Mouse (Mus musculus): ENCODE measurements around the gene Atp8a1. TPM values are rescaled to one million over a fixed set of nuclear protein-coding genes. Genes with fewer than 3 reads are reported as not detected.

Gene Atp8a1
- total RNA-seq, 2 experiments from 2014 or later = 162 to 182 TPM

GRCm38 (mm10) chr5:67579725-67580633, 267.3 kb downstream of the Atp8a1 start:
- peak in 1 of 2 experiments; percentile 10 for DNase-seq (ENCODE audit: extremely low spot score in 1 of 2, low spot score in 1 of 2)

DNA sequence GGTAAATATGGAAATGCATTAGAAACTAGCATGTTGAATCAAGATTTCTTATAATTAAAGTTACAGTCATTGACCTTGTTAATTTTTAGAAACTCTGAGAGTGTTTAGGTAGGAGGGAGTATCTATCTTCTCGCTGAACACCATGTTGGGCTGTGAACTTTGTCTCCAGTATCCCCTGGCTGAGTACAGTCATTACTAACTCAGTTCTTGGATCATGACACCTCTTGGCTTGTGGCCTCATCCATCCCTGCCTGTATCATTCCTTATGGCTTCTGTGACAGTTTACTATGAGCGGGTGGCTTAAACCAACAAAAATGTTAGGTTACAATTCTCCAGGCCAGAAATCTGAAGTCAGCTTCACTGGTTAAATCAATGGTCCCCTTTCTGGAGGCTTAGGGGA, 271.5 kb downstream of the Atp8a1 start:
- no peak for DNase-seq (ENCODE audit: extremely low spot score in 1 of 2, low spot score in 1 of 2)

- DNase-seq (ENCODE audit: extremely low spot score in 1 of 2, low spot score in 1 of 2) = no peak
These were observed 273.2 kb downstream of the Atp8a1 start for GRCm38 (mm10) chr5:67574039-67574438.

GRCm38 (mm10) chr5:67572552-67573155, 274.6 kb downstream of the Atp8a1 start:
- no peak for DNase-seq (ENCODE audit: extremely low spot score in 1 of 2, low spot score in 1 of 2)

Small RNA genes lying within 50 kb of the gene (microRNA-seq; reads per million reads assigned to microRNA genes)
- gene Gm23617 = 0 reads per million in 2 experiments

Other genes with a start within 250 kb of the Atp8a1 start
- under 1 TPM; 0.27 to 0.68 TPM for gene Shisa3, start 239.6 kb downstream of the Atp8a1 start, total RNA-seq (2021)
- gene Gm5108, start 94.2 kb upstream of the Atp8a1 start, total RNA-seq (2021) = not detected
- not detected for gene Gm21905, start 99.0 kb upstream of the Atp8a1 start, total RNA-seq (2021)
- gene Grxcr1, start 184.4 kb upstream of the Atp8a1 start, total RNA-seq (2021) = not detected

Measured in layer of hippocampus, postnatal 25 days (tissue).